Mouse (Mus musculus) cortical plate, adult 2 months (tissue): ENCODE data around the gene Dusp3. TPM values are rescaled to one million over a fixed set of nuclear protein-coding genes. Genes with fewer than 3 reads are reported as not detected.

Source experiments
- H3K27ac ChIP-seq: fragments of 200-500 bp; 2 replicates; pipeline ENCODE4 v1.5.1; 2012; ENCODE audit warnings: low read length, control low read depth, inconsistent platforms; ENCODE audit not compliant: insufficient read depth
- H3K4me1 ChIP-seq: fragments of 200-500 bp; 2 replicates; pipeline ENCODE4 v1.6.1; 2011; ENCODE audit warnings: low read length; ENCODE audit not compliant: control insufficient read depth, insufficient read depth
- H3K4me3 ChIP-seq: fragments of 200-500 bp; 2 replicates; pipeline ENCODE4 v1.5.1; 2011; ENCODE audit warnings: mild to moderate bottlenecking, low read length, control low read depth; ENCODE audit not compliant: insufficient read depth
- CTCF ChIP-seq: fragments of 200-500 bp; IDR thresholded peaks from 2 replicates; pipeline ENCODE4 v1.5.1; 2011; ENCODE audit warnings: mild to moderate bottlenecking, control low read depth, low read length; ENCODE audit not compliant: insufficient read depth; ENCODE audit errors: extremely low read depth
- POLR2A ChIP-seq: fragments of 200-500 bp; IDR thresholded peaks from 2 replicates; pipeline ENCODE4 v1.6.1; 2011; ENCODE audit warnings: mild to moderate bottlenecking, low read length, control low read depth; ENCODE audit not compliant: insufficient read depth; ENCODE audit errors: extremely low read depth
- polyA plus RNA-seq: library from polyadenylated mRNA; depleted of rRNA; stranded (reverse); fragments of >200 nt; gene quantifications from 2 replicates; pipeline ENCODE4 v1.2.3, GENCODE M21; 2012

Gene Dusp3
- polyA plus RNA-seq, 1 experiment: 171 TPM

DNA sequence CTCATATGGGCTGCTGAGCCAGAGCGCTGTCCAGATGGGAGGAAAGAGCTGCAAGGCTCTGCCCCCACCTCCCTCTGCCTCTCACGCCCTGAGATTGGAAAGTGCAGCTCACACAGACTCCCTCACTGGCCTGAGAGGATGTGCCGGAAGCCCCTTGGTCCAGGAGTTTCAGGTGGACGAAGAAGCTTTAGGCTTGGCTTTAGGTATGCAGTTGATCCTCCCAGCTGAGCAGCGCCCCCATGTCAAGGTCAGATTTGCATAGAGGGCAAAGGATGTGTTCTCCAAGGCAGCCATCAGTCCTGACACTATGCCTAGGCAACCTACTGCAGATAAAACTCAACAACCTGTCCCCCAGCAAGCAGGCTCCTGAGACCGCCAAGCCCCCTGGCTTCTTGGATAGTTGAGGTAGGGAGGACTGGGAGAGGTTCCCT is 3.8 kb downstream of the Dusp3 start:
- H3K27ac ChIP-seq: peak overlapping the region; percentile 83
- no peak for TF ChIP-seq CTCF
- TF ChIP-seq POLR2A: 0 out of 2 replicates have a peak, but pooled peaks have one; percentile 14
- peak overlapping the region; percentile 55 for H3K4me3 ChIP-seq

DNA sequence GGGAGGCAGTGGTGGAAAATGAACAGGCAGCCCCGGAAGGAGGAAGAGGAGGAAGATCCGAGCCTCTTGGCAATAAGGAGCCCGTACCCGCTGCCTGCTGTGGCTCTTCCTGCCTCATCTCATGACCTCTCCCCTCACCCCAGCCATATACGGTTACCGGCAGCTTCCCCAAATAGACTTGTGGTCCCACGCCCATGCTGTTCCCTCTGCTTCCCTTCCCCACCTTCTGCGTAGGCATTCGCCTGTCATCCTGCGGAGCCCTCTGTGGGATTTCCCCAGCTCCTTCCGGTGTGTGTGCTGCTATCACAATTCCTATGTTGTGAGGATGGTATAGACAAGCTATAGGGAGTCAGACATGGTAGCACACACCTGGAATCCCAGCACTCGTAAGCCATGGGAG is 5.0 kb downstream of the Dusp3 start:
- peak overlapping the region; percentile 63; the same call in 1 of the 2 replicates for H3K27ac ChIP-seq
- TF ChIP-seq CTCF: no peak
- no peak for TF ChIP-seq POLR2A
- H3K4me3 ChIP-seq: peak overlapping the region; percentile 6; the same call in 1 of the 2 replicates
- H3K4me1 ChIP-seq: peaks cover 10% of the 10 kb centered on the region; the same call in 1 of the 2 replicates

More for the DNA sequence above, 3.8 kb downstream of the Dusp3 start:
- H3K4me1 ChIP-seq: peaks cover 10% of the 10 kb centered on the region; the same call in 1 of the 2 replicates

DNA sequence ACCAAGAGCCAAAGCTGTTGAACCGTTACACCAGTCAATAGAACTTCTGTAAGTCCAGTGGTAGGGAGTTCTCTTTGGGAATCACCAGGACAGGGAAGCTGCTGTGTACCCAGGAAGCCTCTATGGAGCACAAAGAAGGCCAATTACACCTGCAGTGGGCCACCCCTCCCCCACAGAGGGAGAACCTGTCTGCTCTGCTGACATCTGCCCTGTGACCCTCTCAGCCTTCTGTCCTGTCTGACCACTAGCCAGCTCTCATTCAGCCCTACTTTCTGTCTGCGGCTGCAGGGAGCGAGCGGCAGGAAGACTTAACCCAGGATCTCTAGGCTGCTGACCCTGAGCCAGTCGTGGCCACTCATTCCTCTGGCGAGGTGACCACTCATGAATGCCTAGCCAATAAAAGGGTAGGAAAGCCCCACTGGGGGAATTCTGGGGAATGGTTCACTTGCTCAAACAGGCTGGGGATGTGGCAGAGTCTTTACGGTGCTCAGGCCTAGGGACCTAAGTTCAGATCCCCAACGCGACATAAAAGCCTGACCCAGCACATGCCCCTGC is 6.1 kb downstream of the Dusp3 start:
- H3K4me1 ChIP-seq: peaks cover 10% of the 10 kb centered on the region; the same call in 1 of the 2 replicates
- TF ChIP-seq POLR2A (no peak), CTCF (no peak)
- no peak overlapping the region for H3K27ac ChIP-seq
- no peak overlapping the region for H3K4me3 ChIP-seq

DNA sequence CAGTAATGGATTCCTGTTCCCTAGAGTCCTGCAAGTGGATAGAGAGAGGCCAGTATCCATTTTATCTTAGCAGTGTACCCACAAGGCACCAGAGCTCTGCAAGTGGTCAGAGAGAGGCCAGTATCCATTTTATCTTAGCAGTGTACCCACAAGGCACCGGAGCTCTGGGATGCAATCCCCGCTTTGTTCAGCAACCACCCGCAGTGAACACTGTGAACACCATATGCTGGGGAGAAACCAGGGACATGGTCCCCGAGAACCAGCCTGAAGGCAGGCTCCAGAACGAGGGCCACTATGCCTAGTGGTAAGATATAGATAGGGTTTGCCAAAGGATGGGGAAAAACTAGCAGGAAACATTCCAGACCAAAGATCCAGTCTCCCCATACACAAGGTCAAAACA is 7.7 kb downstream of the Dusp3 start:
- Histone ChIP-seq H3K4me3 (no peak overlapping the region), H3K4me1 (peaks cover 7% of the 10 kb centered on the region; the same call in 1 of the 2 replicates), H3K27ac (no peak overlapping the region)
- TF ChIP-seq CTCF (no peak), POLR2A (no peak)

DNA sequence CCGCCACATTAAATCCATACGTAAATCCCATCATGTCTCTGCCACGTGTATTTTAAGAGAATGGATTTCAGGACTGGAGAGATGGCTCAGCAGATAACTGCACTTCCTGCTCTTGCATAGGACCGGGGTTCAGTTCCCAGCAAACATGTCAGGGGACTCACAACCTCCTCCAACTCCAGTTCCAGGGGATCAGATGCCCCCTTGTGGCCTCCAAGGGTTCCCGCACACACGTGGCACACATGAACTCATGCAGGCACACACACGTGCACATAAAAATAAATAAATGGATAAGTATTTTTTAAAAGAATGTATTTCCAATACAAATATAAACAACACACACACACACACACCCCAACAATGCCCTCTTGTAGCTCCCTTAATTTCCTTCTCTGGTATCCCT is 9.9 kb downstream of the Dusp3 start:
- no peak for TF ChIP-seq CTCF
- no peak for TF ChIP-seq POLR2A
- no peak overlapping the region for H3K4me3 ChIP-seq
- H3K27ac ChIP-seq: no peak overlapping the region
- peaks cover 5% of the 10 kb centered on the region; the same call in 1 of the 2 replicates for H3K4me1 ChIP-seq

DNA sequence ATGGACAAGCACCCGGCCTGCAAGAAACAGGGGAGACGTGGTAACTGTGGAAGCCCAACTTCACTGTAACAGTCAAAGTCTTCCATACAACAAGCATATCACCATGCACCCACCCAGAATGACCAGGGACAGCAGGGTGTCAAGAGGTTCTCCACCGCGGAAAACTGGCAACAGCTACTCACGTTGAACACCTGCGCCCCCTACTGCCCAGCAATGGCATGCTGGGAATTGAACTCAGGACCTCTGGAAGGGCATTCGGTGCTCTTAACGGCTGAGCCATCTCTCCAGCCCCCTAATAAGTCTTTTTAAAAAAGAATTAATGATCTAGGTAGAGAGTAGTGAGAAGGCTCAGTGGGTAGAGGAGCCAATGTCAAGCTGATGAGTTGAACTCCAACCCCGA is 11.9 kb downstream of the Dusp3 start:
- Histone ChIP-seq H3K4me1 (peaks cover 3% of the 10 kb centered on the region; the same call in 1 of the 2 replicates), H3K27ac (no peak overlapping the region), H3K4me3 (no peak overlapping the region)
- TF ChIP-seq POLR2A (no peak), CTCF (peak; percentile 30)

DNA sequence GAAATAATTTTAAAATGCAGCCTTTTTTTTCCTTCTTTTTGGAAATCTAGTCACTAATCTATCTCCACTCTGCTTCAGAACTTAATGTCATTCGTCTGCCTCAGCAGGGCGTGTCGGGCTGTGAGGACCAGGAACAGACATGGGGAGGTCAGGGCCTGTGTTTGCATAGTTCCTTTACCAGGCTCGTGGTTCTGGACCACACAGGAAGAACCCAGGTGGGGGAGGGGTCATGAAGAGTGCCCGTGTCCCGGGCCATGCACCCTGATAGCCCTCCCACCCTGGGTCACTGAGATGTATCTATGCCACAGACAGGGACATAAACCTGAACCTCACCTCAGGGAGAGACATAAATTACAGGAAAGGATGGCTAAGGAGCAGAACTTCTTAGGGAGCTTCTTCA is 12.6 kb downstream of the Dusp3 start:
- TF ChIP-seq CTCF (no peak), POLR2A (no peak)
- H3K27ac ChIP-seq: no peak overlapping the region

DNA sequence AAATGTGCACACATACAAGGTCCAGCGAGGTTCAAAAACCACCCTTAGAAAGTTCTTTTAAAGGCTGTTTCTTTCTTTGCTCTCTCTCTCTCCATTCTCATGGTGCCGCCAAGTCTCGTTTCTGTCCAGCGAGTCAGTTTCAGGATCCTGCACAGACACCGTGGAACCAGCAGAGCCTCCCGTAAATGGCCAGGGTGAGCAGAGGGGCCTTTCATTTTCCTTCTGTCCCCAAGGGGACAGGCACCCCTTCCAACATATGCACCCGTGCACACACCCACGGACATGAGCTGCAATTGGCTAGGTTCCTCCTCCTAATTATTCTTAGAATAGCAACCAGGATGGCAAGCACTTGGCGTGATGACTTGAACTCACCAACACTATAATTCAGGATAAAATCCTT is 13.3 kb downstream of the Dusp3 start:
- Histone ChIP-seq H3K4me3 (no peak overlapping the region), H3K4me1 (peaks cover 3% of the 10 kb centered on the region; the same call in 1 of the 2 replicates), H3K27ac (no peak overlapping the region)
- TF ChIP-seq POLR2A (no peak), CTCF (no peak)

More for the DNA sequence above, 12.6 kb downstream of the Dusp3 start:
- peaks cover 3% of the 10 kb centered on the region; the same call in 1 of the 2 replicates for H3K4me1 ChIP-seq
- no peak overlapping the region for H3K4me3 ChIP-seq

DNA sequence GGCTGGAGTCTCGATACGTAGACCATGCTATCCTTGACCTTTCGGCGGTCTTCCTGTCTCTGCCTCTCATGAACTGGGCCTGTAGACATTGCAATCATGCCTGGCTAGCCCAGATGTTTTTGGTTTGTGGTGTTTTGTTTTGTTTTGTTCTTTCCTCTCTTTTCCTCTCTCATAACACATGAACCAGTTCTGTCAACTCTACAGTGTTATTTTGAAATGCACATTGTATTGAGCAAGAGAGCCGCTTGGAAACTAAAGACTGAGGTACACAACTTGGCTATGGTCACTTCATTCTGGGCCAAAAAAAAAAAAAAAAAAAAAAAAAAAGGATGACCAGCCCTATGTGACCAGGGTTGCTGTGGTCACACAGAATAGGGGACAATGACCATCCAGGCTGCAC is 14.2 kb downstream of the Dusp3 start:
- no peak overlapping the region for H3K27ac ChIP-seq
- peaks cover 1% of the 10 kb centered on the region; the same call in 1 of the 2 replicates for H3K4me1 ChIP-seq
- H3K4me3 ChIP-seq: no peak overlapping the region
- TF ChIP-seq POLR2A (no peak), CTCF (no peak)

DNA sequence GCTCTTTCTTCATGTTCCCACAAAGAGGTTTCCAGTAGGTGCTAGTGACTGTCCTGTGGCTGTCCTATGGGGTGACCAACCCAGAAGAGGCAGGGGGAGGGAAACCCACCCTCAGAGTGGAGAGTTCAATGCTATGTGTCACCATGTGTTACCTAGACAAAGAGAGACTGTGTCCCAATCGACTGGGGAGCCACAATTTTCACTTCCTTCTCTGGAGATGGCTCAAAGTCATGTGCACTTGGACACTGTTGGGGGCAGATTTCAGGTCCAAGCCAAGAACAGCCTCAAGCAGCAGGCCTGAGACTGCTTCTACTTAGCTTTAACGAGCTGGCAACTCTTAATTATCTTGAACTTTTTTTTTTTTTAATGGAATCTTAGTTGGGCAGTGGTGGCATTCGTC is 14.7 kb downstream of the Dusp3 start:
- no peak for TF ChIP-seq CTCF
- H3K4me3 ChIP-seq: no peak overlapping the region
- H3K4me1 ChIP-seq: peaks cover 1% of the 10 kb centered on the region; the same call in 1 of the 2 replicates
- H3K27ac ChIP-seq: no peak overlapping the region

DNA sequence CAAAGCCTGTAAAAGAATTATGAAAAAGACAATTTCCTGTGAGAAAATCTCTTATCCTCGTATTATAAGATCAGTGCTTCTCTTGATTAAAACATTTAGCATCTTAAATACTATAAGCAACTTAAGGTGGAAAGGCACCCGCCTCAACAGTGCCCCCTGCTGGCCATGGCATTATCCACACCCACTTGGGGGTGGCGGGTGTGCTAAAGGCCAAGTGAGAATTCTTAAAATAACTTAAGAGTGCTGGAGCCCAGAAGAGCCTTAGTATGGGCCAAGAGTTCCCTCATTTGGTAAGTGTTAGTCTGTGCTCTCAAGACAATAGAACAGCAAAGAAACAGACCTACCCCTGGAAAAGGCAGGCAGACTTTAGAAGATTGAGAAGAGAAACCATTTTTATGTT is 15.4 kb downstream of the Dusp3 start:
- peaks cover 1% of the 10 kb centered on the region; the same call in 1 of the 2 replicates for H3K4me1 ChIP-seq
- no peak overlapping the region for H3K4me3 ChIP-seq
- TF ChIP-seq POLR2A: no peak
- TF ChIP-seq CTCF: peak; percentile 57
- no peak overlapping the region for H3K27ac ChIP-seq
